Mouse (Mus musculus) intestine, postnatal 0 days (tissue): ENCODE measurements around the gene Fcna. TPM values are rescaled to one million over a fixed set of nuclear protein-coding genes. Genes with fewer than 3 reads are reported as not detected.
A peak's percentile ranks its signal among the peaks of the same experiment; 100 is the strongest.

Experiments
- ATAC-seq: fragments of 200-750 bp; cut with Nextera tagmentation; 2 replicates; pipeline ENCODE4 v1.8.0; 2017; ENCODE audit warnings: mild to moderate bottlenecking, moderate TSS enrichment, moderate library complexity
- H3K27ac ChIP-seq: fragments of 300-500 bp; sonication (generic); 2 replicates; pipeline ENCODE4 v1.5.1; 2014; ENCODE audit warnings: mild to moderate bottlenecking, low read depth, low read length, moderate library complexity
- H3K27me3 ChIP-seq: fragments of 300-500 bp; sonication (generic); replicated peaks from 2 replicates; pipeline ENCODE4 v1.6.1; 2014; ENCODE audit warnings: low read length, mixed read lengths; ENCODE audit not compliant: control insufficient read depth, insufficient read depth
- H3K36me3 ChIP-seq: fragments of 300-500 bp; sonication (generic); 2 replicates; pipeline ENCODE4 v1.6.1; 2014; ENCODE audit warnings: mild to moderate bottlenecking, moderate library complexity; ENCODE audit not compliant: control insufficient read depth, insufficient read depth
- H3K4me1 ChIP-seq: fragments of 300-500 bp; sonication (generic); replicated peaks from 2 replicates; pipeline ENCODE4 v1.6.1; 2014; ENCODE audit warnings: antibody characterized with exemption, low read length, mixed read lengths; ENCODE audit not compliant: control insufficient read depth, insufficient read depth
- H3K4me2 ChIP-seq: fragments of 300-500 bp; sonication (generic); replicated peaks from 2 replicates; pipeline ENCODE4 v1.6.1; 2014; ENCODE audit warnings: low read depth, mild to moderate bottlenecking, moderate library complexity
- H3K4me3 ChIP-seq: fragments of 300-500 bp; sonication (generic); 2 replicates; pipeline ENCODE4 v1.5.1; 2014; ENCODE audit warnings: low read depth, low read length
- H3K9ac ChIP-seq: fragments of 300-500 bp; sonication (generic); 2 replicates; pipeline ENCODE4 v1.6.1; 2014; ENCODE audit warnings: mild to moderate bottlenecking, low read depth, low read length
- H3K9me3 ChIP-seq: fragments of 300-500 bp; sonication (generic); 2 replicates; pipeline ENCODE4 v1.6.1; 2016; ENCODE audit warnings: mixed run types; ENCODE audit not compliant: control insufficient read depth
- CTCF ChIP-seq: sonication (generic); IDR thresholded peaks from 2 replicates; pipeline ENCODE4 v1.5.1; 2016; ENCODE audit warnings: low read depth, mild to moderate bottlenecking, control low read depth, antibody characterized with exemption, moderate library complexity
- WGBS: fragments of 180-500 bp; shearing (Covaris S2); extraction: QIAGEN DNeasy Blood & Tissue Kit; methylation state at CpG from one replicate; pipeline ENCODE4 v1.1.7; 2014; 5-methylcytosine and 5-hydroxymethylcytosine counted together
- polyA plus RNA-seq: library from polyadenylated mRNA; unstranded; fragments of >200 nt; fragmentation: Nextera tagmentation; extraction: Ambion mirVana; gene quantifications from 2 replicates; pipeline ENCODE4 v1.2.1, GENCODE M21; 2015

Gene Fcna
- polyA plus RNA-seq, 1 experiment from 2014 or later: 4.1 TPM

DNA sequence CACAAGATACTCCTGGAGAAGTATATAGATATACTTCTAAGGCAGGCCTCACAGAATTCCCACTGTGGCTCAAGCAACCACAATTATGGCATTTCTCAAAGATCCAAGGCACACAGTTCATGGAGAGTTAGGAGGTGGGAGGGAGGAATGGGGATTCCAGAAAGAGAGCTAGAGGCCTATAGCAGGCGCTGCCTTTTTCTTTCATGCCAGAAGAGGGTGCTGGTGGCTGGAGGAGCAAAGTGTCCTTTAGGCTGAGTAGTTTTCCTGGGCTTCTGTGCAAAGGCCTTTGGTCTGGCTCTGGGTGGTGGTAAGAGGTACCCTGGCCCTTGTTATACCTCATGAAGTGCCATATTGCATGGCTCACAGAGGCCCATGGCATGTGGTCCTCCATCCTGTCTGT, 6.2 kb upstream of the Fcna start:
- Histone ChIP-seq H3K4me1 (no peaks in the 10 kb centered on the region), H3K9me3 (no peaks in the 10 kb centered on the region), H3K9ac (no peak overlapping the region), H3K4me2 (no peak overlapping the region), H3K27me3 (no peaks in the 10 kb centered on the region), H3K4me3 (no peak overlapping the region), H3K27ac (no peak overlapping the region), H3K36me3 (no peaks in the 10 kb centered on the region)
- WGBS: 53% methylated on average over 1 of the region's 1 CpGs
- ATAC-seq: no peak
- TF ChIP-seq CTCF: peak; percentile 43

DNA sequence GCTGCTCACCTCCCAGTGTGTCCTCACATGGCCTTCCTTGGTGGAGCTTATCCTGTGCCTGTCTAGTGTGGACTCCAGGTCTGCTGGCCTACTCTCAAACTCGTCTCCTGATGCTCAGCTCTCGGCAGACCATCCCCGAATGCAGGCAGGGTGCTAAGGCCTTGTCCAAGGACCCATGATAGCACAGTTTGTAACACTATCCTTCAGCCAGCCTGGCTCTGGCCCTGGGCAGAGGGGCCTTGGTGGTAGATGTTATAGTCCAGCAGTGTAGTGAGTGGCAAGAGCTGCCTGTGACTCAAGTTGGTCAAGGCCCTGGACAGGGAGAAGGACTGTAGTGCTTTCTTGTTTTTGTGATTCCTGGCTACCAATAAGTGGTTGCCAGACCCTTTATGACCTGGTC, 5.8 kb upstream of the Fcna start:
- Histone ChIP-seq H3K27me3 (no peaks in the 10 kb centered on the region), H3K4me3 (no peak overlapping the region), H3K36me3 (no peaks in the 10 kb centered on the region), H3K4me2 (no peak overlapping the region), H3K27ac (no peak overlapping the region), H3K9ac (no peak overlapping the region), H3K9me3 (no peaks in the 10 kb centered on the region), H3K4me1 (no peaks in the 10 kb centered on the region)
- ATAC-seq: no peak
- no peak for TF ChIP-seq CTCF
- 81% methylated on average over 3 of the region's 3 CpGs for WGBS

DNA sequence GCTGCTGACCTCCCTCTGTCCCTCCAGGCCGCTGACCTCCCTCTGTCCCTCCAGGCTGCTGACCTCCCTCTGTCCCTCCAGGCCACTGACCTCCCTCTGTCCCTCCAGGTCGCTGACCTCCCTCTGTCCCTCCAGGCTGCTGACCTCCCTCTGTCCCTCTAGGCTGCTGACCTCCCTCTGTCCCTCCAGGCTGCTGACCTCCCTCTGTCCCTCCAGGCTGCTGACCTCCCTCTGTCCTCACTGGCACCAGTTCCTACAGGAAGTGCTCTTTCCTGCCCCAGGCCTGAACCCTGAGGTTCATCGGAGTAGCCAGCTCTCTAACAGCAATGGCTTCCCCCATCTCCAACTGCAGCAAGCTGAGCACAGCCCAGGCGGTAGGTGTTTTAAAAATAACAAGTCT, 908 bp upstream of the Fcna start:
- no peaks in the 10 kb centered on the region for H3K27me3 ChIP-seq
- no peaks in the 10 kb centered on the region for H3K4me1 ChIP-seq
- no peak for ATAC-seq
- no peak overlapping the region for H3K9ac ChIP-seq
- TF ChIP-seq CTCF: no peak
- no peak overlapping the region for H3K4me2 ChIP-seq
- no peak overlapping the region for H3K4me3 ChIP-seq
- no peaks in the 10 kb centered on the region for H3K9me3 ChIP-seq
- no peaks in the 10 kb centered on the region for H3K36me3 ChIP-seq
- H3K27ac ChIP-seq: no peak overlapping the region
- WGBS: 62% methylated on average over 4 of the region's 4 CpGs

DNA sequence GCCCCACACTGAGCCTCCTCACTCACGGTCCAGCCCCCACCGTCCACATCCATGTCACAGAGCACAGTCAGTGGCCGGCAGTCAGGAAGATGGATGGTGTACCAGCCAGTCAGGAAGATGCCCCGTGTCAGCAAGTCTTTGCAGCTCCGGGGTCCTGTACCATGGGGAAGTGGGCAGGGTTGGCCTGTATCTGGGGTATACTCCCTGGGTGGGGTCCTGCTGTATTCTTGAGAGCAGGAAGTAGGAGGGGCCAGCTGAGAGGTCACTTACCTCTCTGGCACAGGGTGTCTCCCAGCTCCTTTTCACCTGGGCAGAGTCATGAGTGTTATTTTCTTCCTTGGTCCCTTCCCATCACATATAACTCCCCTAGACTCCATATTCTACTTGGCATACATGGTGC, 1.8 kb downstream of the Fcna start:
- Histone ChIP-seq H3K9me3 (no peaks in the 10 kb centered on the region), H3K4me3 (no peak overlapping the region), H3K36me3 (no peaks in the 10 kb centered on the region), H3K9ac (no peak overlapping the region), H3K4me2 (no peak overlapping the region), H3K4me1 (no peaks in the 10 kb centered on the region), H3K27me3 (no peaks in the 10 kb centered on the region), H3K27ac (no peak overlapping the region)
- TF ChIP-seq CTCF: no peak
- ATAC-seq: no peak
- WGBS: 54% methylated on average over 5 of the region's 5 CpGs

DNA sequence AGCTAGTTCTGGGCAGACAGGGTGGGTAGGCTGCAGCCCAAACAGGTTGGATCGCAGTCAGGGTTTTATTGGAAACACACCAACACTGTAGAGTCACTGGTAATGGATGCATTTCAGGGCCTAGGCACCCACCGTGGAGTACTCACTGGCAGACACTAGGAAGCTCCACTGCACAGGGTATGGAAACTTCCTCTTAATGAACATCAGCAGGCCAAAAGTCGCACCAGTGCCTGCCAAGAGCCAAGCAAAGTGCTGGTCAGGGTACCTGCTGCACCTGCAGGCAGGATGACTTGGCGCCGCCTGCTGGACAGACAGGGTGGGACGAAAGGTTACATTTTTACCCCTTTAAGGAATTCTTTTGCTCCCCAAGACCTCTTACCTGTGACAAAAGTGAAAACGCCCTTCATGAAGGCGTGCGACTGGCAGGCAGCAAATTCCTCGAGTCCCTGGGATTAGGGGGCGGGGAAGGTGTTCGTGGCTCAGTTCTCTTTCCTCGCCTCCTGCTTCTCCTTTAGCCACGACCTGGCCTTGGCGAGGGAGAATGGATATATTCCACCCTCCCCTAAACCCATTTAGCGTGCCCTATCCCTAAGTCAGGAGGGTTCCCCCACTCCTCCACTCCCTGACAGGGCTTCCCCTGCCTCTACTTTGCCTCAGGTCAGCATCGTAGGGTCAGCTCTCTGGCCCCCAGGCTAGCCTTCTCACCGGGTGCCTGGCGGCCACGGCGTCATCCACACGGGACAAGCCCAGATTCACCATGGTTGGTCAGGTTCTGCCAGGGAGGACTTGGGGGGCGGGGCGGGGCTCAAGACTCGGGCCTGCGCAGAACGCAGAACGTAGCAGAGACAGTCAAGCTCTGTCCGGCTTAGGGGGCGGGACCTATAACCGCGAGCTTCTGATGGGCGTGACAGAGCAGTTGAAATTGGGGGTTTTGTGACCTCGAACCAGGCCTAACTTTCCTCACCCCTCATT, 6.3 kb downstream of the Fcna start, which contains the start of gene Tmem141:
Gene Tmem141 (minus strand): TSS at position 777 of the 972 bp plus-strand sequence.
- 5% methylated on average over 34 of the region's 34 CpGs for WGBS

DNA sequence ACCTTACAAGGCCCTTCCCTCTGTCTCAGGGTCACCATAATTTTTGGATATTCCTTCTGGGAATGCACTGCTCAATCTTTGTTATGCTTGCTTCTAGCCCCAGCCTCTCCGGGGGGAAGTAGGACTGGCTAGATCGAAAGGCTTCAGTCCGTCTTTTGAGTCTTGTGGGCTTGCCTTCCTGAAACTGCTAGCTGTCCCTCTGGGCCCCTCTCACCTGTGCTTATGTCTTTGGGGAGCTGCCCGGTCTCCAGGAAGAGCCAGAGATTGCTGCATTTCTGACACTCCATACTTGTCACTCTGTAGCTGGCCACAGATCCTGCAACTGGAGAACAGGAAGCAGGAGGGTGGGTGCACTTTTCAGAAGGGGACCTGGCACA, 7.0 kb downstream of the Fcna start:
- Histone ChIP-seq H3K27ac (no peak overlapping the region), H3K4me3 (no peak overlapping the region), H3K9ac (no peak overlapping the region), H3K36me3 (no peaks in the 10 kb centered on the region; the same call in 1 of the 2 replicates), H3K9me3 (no peaks in the 10 kb centered on the region), H3K4me1 (no peaks in the 10 kb centered on the region), H3K27me3 (peaks cover 14% of the 10 kb centered on the region; the same call in 1 of the 2 replicates), H3K4me2 (no peak overlapping the region)
- ATAC-seq: no peak
- WGBS: 87% methylated on average over 4 of the region's 4 CpGs
- TF ChIP-seq CTCF: no peak

More for the DNA sequence above, 6.3 kb downstream of the Fcna start, which contains the start of gene Tmem141:
- peak; percentile 86 for TF ChIP-seq CTCF
- no peaks in the 10 kb centered on the region for H3K9me3 ChIP-seq
- peak; percentile 86 for ATAC-seq
- H3K4me3 ChIP-seq: peak within 1 kb of the TSS; percentile 47
- no peak within 1 kb of the TSS for H3K27ac ChIP-seq
- H3K4me2 ChIP-seq: peak within 1 kb of the TSS; percentile 78
- H3K36me3 ChIP-seq: no peaks in the 10 kb centered on the region; the same call in 1 of the 2 replicates
- no peaks in the 10 kb centered on the region for H3K4me1 ChIP-seq
- peaks cover 9% of the 10 kb centered on the region; the same call in 1 of the 2 replicates for H3K27me3 ChIP-seq
- H3K9ac ChIP-seq: peak within 1 kb of the TSS; percentile 28
